Mouse (Mus musculus) heart, embryonic 14.5 days (tissue): ENCODE data around the gene Rarg. TPM values are rescaled to one million over a fixed set of nuclear protein-coding genes. Genes with fewer than 3 reads are reported as not detected.

Experiments used
- ATAC-seq: fragments of 200-750 bp; cut with Nextera tagmentation; 2 replicates; pipeline ENCODE4 v1.8.0; 2017; ENCODE audit warnings: low read depth, moderate TSS enrichment; ENCODE audit not compliant: insufficient number of reproducible peaks, insufficient read depth, low FRiP score
- H3K27ac ChIP-seq, 2 experiments: fragments of 200-500 bp in 1 of 2; fragments of 300-500 bp in 1 of 2; sonication (generic) in 1 of 2; replicated peaks in 1 of 2; 2 replicates each; pipeline ENCODE4 v1.5.1; 2012 to 2014; ENCODE audit warnings: low read depth in 2 of 2, low read length in 2 of 2, control low read depth in 1 of 2, mild to moderate bottlenecking in 1 of 2, mixed read lengths in 1 of 2; ENCODE audit not compliant: control insufficient read depth in 1 of 2, insufficient read depth in 1 of 2
- H3K27me3 ChIP-seq: fragments of 300-500 bp; sonication (generic); 2 replicates; pipeline ENCODE4 v1.6.1; 2014; ENCODE audit warnings: mild to moderate bottlenecking, low read length, control low read depth; ENCODE audit not compliant: control insufficient read depth, insufficient read depth
- H3K36me3 ChIP-seq: fragments of 300-500 bp; sonication (generic); 2 replicates; pipeline ENCODE4 v1.6.1; 2014; ENCODE audit warnings: mild to moderate bottlenecking, control low read depth, low read length, mixed read lengths; ENCODE audit not compliant: control insufficient read depth, insufficient read depth
- H3K4me1 ChIP-seq, 2 experiments: fragments of 200-500 bp in 1 of 2; fragments of 300-500 bp in 1 of 2; sonication (generic) in 1 of 2; 2 replicates each; pipeline ENCODE4 v1.6.1; 2012 to 2014; ENCODE audit warnings: low read length in 2 of 2, control low read depth in 1 of 2, mixed read lengths in 1 of 2; ENCODE audit not compliant: control insufficient read depth in 2 of 2, insufficient read depth in 2 of 2
- H3K4me2 ChIP-seq: fragments of 300-500 bp; sonication (generic); 2 replicates; pipeline ENCODE4 v1.6.1; 2014; ENCODE audit warnings: mild to moderate bottlenecking, low read length
- H3K4me3 ChIP-seq, 2 experiments: fragments of 200-500 bp in 1 of 2; fragments of 300-500 bp in 1 of 2; sonication (generic) in 1 of 2; 2 replicates each; pipeline ENCODE4 v1.5.1; 2012 to 2014; ENCODE audit warnings: low read length in 2 of 2, mild to moderate bottlenecking in 2 of 2, control low read depth in 1 of 2, low read depth in 1 of 2, moderate library complexity in 1 of 2; ENCODE audit not compliant: control insufficient read depth in 1 of 2, insufficient read depth in 1 of 2
- H3K9ac ChIP-seq: fragments of 300-500 bp; sonication (generic); 2 replicates; pipeline ENCODE4 v1.6.1; 2014; ENCODE audit warnings: mild to moderate bottlenecking, low read length
- H3K9me3 ChIP-seq: fragments of 300-500 bp; sonication (generic); 2 replicates; pipeline ENCODE4 v1.6.1; 2016; ENCODE audit warnings: low read length, control low read depth; ENCODE audit not compliant: control insufficient read depth
- WGBS: fragments of 180-500 bp; shearing (Covaris S2); extraction: QIAGEN DNeasy Blood & Tissue Kit; methylation state at CpG from one replicate; pipeline ENCODE4 v1.1.7; 2014; 5-methylcytosine and 5-hydroxymethylcytosine counted together
- polyA plus RNA-seq: library from polyadenylated mRNA; unstranded; fragments of >200 nt; fragmentation: Nextera tagmentation; extraction: Ambion mirVana; gene quantifications from 2 replicates; pipeline ENCODE4 v1.2.1, GENCODE M21; 2014

Rarg gene
- polyA plus RNA-seq, 1 experiment from 2014 or later, result 6.7 TPM

- Histone ChIP-seq H3K4me3 (peak within 1 kb of the TSS in 1 of 2 experiments; percentile 22; a peak in 1 of 4 replicates), H3K9me3 (no peaks in the 10 kb centered on the region), H3K27ac (no peak within 1 kb of the TSS), H3K27me3 (peaks cover 24% of the 10 kb centered on the region), H3K9ac (peak within 1 kb of the TSS; percentile 8; the same call in 1 of the 2 replicates), H3K4me2 (peak within 1 kb of the TSS; percentile 39), H3K4me1 (peaks cover 0 to 4% of the 10 kb centered on the region in 2 experiments; a peak in 1 of 4 replicates), H3K36me3 (no peaks in the 10 kb centered on the region)
- 6% methylated on average over 18 of the region's 21 CpGs for WGBS
- no peak for ATAC-seq
These were observed 13.1 kb upstream of the Rarg start, which contains the start of gene Gm9918 for GRCm38 (mm10) chr15:102270274-102270960. Gene Gm9918, plus strand, starts transcription at chr15:102270563.

- Histone ChIP-seq H3K9ac (no peak overlapping the region), H3K4me3 (no peak overlapping the region), H3K4me2 (no peak overlapping the region), H3K36me3 (no peaks in the 10 kb centered on the region), H3K27me3 (peaks cover 29% of the 10 kb centered on the region), H3K27ac (no peak overlapping the region), H3K9me3 (no peaks in the 10 kb centered on the region), H3K4me1 (peaks cover 0 to 2% of the 10 kb centered on the region in 2 experiments; a peak in 1 of 4 replicates)
- WGBS, result 82% methylated on average over 5 of the region's 5 CpGs
- ATAC-seq, result no peak
These were observed 8.2 kb upstream of the Rarg start for GRCm38 (mm10) chr15:102265548-102265947.

- WGBS, result 63% methylated on average over 2 of the region's 2 CpGs
- no peaks in the 10 kb centered on the region for H3K36me3 ChIP-seq
These were observed 5.7 kb upstream of the Rarg start for GRCm38 (mm10) chr15:102263037-102263436.

GRCm38 (mm10) chr15:102262582-102262981 is 5.3 kb upstream of the Rarg start:
- H3K4me1 ChIP-seq, result peaks cover 0 to 12% of the 10 kb centered on the region in 2 experiments; a peak in 2 of 4 replicates
- no peak for ATAC-seq
- H3K27ac ChIP-seq, result no peak overlapping the region
- H3K9ac ChIP-seq, result no peak overlapping the region
- no peak overlapping the region for H3K4me3 ChIP-seq
- peaks cover 38% of the 10 kb centered on the region for H3K27me3 ChIP-seq
- no peaks in the 10 kb centered on the region for H3K9me3 ChIP-seq
- H3K4me2 ChIP-seq, result no peak overlapping the region
- WGBS, result 51% methylated on average over 7 of the region's 7 CpGs
- H3K36me3 ChIP-seq, result no peaks in the 10 kb centered on the region

More at GRCm38 (mm10) chr15:102263037-102263436, 5.7 kb upstream of the Rarg start:
- Histone ChIP-seq H3K4me3 (no peak overlapping the region), H3K4me1 (peaks cover 0 to 7% of the 10 kb centered on the region in 2 experiments; a peak in 2 of 4 replicates), H3K27me3 (peaks cover 35% of the 10 kb centered on the region), H3K9ac (no peak overlapping the region), H3K27ac (no peak overlapping the region), H3K9me3 (no peaks in the 10 kb centered on the region), H3K4me2 (no peak overlapping the region)
- no peak for ATAC-seq

- H3K27me3 ChIP-seq, result peaks cover 60% of the 10 kb centered on the region
- H3K4me3 ChIP-seq, result no peak overlapping the region
- WGBS, result 19% methylated on average over 11 of the region's 11 CpGs
- no peak overlapping the region for H3K4me2 ChIP-seq
- H3K9ac ChIP-seq, result no peak overlapping the region
- no peak overlapping the region; a peak in 1 of 4 replicates for H3K27ac ChIP-seq
- peaks cover 0 to 12% of the 10 kb centered on the region in 2 experiments; a peak in 2 of 4 replicates for H3K4me1 ChIP-seq
- ATAC-seq, result no peak
- no peaks in the 10 kb centered on the region for H3K36me3 ChIP-seq
- no peaks in the 10 kb centered on the region for H3K9me3 ChIP-seq
These were observed 1.4 kb upstream of the Rarg start for GRCm38 (mm10) chr15:102258581-102259253.

- peaks cover 55% of the 10 kb centered on the region for H3K27me3 ChIP-seq
- peak overlapping the region in 1 of 2 experiments; percentile 37; a peak in 1 of 4 replicates for H3K27ac ChIP-seq
- no peak overlapping the region; the same call in 1 of the 2 replicates for H3K9ac ChIP-seq
- no peaks in the 10 kb centered on the region for H3K9me3 ChIP-seq
- peak overlapping the region; percentile 16 to 50; a peak in 1 of 4 replicates for H3K4me3 ChIP-seq
- peak overlapping the region; percentile 81 for H3K4me2 ChIP-seq
- WGBS, result 7% methylated on average over 12 of the region's 12 CpGs
- no peaks in the 10 kb centered on the region for H3K36me3 ChIP-seq
- H3K4me1 ChIP-seq, result peaks cover 0 to 12% of the 10 kb centered on the region in 2 experiments; a peak in 2 of 4 replicates
- no peak for ATAC-seq
These were observed 756 bp upstream of the Rarg start for GRCm38 (mm10) chr15:102258076-102258470.

- Histone ChIP-seq H3K4me2 (peak overlapping the region; percentile 81), H3K9ac (peak overlapping the region; percentile 67), H3K4me1 (peaks cover 0 to 12% of the 10 kb centered on the region in 2 experiments; a peak in 2 of 4 replicates), H3K36me3 (no peaks in the 10 kb centered on the region), H3K9me3 (no peaks in the 10 kb centered on the region), H3K27me3 (peaks cover 51% of the 10 kb centered on the region), H3K4me3 (peak overlapping the region; percentile 50 to 51), H3K27ac (peak overlapping the region; percentile 34 to 40; a peak in 2 of 4 replicates)
- 9% methylated on average over 22 of the region's 22 CpGs for WGBS
- no peak for ATAC-seq
These were observed 701 bp downstream of the Rarg start for GRCm38 (mm10) chr15:102256431-102257201.
